Mouse (Mus musculus) liver, embryonic 11.5 days (tissue): ENCODE data around the gene Kcnab3. TPM values are rescaled to one million over a fixed set of nuclear protein-coding genes. Genes with fewer than 3 reads are reported as not detected.

Experiments
- ATAC-seq: fragments of 200-750 bp; cut with Nextera tagmentation; replicated peaks from 2 replicates; pipeline ENCODE4 v1.8.0; 2017; ENCODE audit warnings: moderate number of reproducible peaks, mild to moderate bottlenecking, moderate TSS enrichment, moderate library complexity; ENCODE audit not compliant: low FRiP score
- DNase-seq: peaks from one replicate; pipeline ENCODE4 v3.0.0-alpha.2; 2017; ENCODE audit warnings: low spot score
- H3K27ac ChIP-seq: fragments of 300-500 bp; sonication (generic); 2 replicates; pipeline ENCODE4 v1.5.1; 2014; ENCODE audit warnings: mild to moderate bottlenecking, low read depth, low read length, control low read depth
- H3K27me3 ChIP-seq: fragments of 300-500 bp; sonication (generic); replicated peaks from 2 replicates; pipeline ENCODE4 v1.6.1; 2014; ENCODE audit warnings: low read length, mixed read lengths; ENCODE audit not compliant: control insufficient read depth, insufficient read depth
- H3K36me3 ChIP-seq: fragments of 300-500 bp; sonication (generic); 2 replicates; pipeline ENCODE4 v1.6.1; 2014; ENCODE audit warnings: mild to moderate bottlenecking, low read length, moderate library complexity, mixed read lengths; ENCODE audit not compliant: control insufficient read depth, insufficient read depth
- H3K4me1 ChIP-seq: fragments of 300-500 bp; sonication (generic); replicated peaks from 2 replicates; pipeline ENCODE4 v1.6.1; 2014; ENCODE audit warnings: low read length, mixed read lengths; ENCODE audit not compliant: control insufficient read depth, insufficient read depth
- H3K4me2 ChIP-seq: fragments of 300-500 bp; sonication (generic); 2 replicates; pipeline ENCODE4 v1.6.1; 2014; ENCODE audit warnings: mild to moderate bottlenecking, control low read depth, moderate library complexity
- H3K4me3 ChIP-seq: fragments of 300-500 bp; sonication (generic); 2 replicates; pipeline ENCODE4 v1.5.1; 2014; ENCODE audit warnings: low read depth, low read length, control low read depth
- H3K9ac ChIP-seq: fragments of 300-500 bp; sonication (generic); 2 replicates; pipeline ENCODE4 v1.6.1; 2014; ENCODE audit warnings: low read depth, low read length, control low read depth
- H3K9me3 ChIP-seq: fragments of 300-500 bp; sonication (generic); 2 replicates; pipeline ENCODE4 v1.6.1; 2016; ENCODE audit warnings: low read length, inconsistent platforms, mixed read lengths; ENCODE audit not compliant: control insufficient read depth
- WGBS: fragments of 180-500 bp; shearing (Covaris S2); extraction: QIAGEN DNeasy Blood & Tissue Kit; methylation state at CpG from one replicate; pipeline ENCODE4 v1.1.7; 2014; 5-methylcytosine and 5-hydroxymethylcytosine counted together
- polyA plus RNA-seq: library from polyadenylated mRNA; unstranded; fragments of >200 nt; fragmentation: Nextera tagmentation; extraction: Ambion mirVana; gene quantifications from 2 replicates; pipeline ENCODE4 v1.2.1, GENCODE M21; 2014

The Kcnab3 gene
- 0.42 and 0.52 TPM in 2 replicates for polyA plus RNA-seq

GRCm38 (mm10) chr11:69325628-69326407, at the start of gene Kcnab3:
TSS of gene Kcnab3 (plus strand) at chr11:69326258.
- peak; percentile 64 for ATAC-seq
- H3K4me1 ChIP-seq, result peaks cover 39% of the 10 kb centered on the region

DNA sequence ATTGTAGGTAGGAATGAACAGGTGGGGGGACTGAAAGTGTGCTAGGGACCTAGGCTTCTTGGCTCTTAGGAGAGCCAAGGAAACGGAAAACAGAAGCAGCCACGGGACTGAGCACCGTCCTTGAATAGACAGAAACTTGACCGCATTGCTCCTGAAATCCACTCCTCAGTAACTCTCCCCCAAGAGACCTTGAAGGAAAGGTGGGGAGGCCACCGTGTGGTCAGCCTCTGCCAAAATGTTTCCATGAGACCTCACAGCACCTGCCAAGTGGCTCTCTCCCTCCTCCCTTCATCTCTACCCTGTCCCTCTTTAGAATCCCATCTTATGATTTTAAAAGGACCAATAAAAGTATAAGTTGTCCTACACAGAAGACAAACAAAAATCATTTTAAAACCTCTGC, 48.8 kb upstream of the Kcnab3 start:
- ATAC-seq (no peak), DNase-seq (no peak)
- H3K4me1 ChIP-seq, result no peaks in the 10 kb centered on the region
- H3K9me3 ChIP-seq, result no peaks in the 10 kb centered on the region
- H3K27me3 ChIP-seq, result no peaks in the 10 kb centered on the region
- WGBS, result 59% methylated on average over 5 of the region's 5 CpGs
- H3K36me3 ChIP-seq, result no peaks in the 10 kb centered on the region
- H3K9ac ChIP-seq, result no peak overlapping the region
- H3K27ac ChIP-seq, result no peak overlapping the region
- H3K4me3 ChIP-seq, result no peak overlapping the region
- no peak overlapping the region for H3K4me2 ChIP-seq

More at GRCm38 (mm10) chr11:69325628-69326407, at the start of gene Kcnab3:
- peaks cover 42% of the 10 kb centered on the region for H3K27me3 ChIP-seq
- H3K4me3 ChIP-seq, result peak within 1 kb of the TSS; percentile 64
- no peaks in the 10 kb centered on the region for H3K36me3 ChIP-seq
- peak within 1 kb of the TSS; percentile 64 for H3K9ac ChIP-seq
- no peaks in the 10 kb centered on the region for H3K9me3 ChIP-seq
- peak within 1 kb of the TSS; percentile 100 for H3K4me2 ChIP-seq
- peak within 1 kb of the TSS; percentile 19; the same call in 1 of the 2 replicates for H3K27ac ChIP-seq
- peak; percentile 82 for DNase-seq
- WGBS, result 10% methylated on average over 26 of the region's 26 CpGs

DNA sequence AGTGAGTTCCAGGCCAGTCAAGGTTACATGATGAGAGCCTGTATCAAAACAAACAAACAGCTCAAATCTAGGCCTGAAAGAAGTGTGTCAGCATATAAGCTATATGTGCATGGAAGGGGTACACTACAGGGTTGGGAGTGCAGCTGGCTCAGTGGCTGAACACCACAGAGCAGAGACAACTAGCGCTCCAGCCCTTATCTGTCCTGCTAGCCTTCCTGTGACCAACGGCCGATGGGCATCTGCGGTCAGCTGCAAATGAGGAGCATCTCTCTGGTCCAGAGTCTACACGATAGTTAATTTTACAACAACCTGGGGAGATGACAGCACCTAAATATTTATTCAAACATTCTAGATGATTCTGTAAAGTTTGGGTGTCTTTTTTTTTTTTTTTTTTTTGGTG, 34.9 kb upstream of the Kcnab3 start:
- peaks cover 4% of the 10 kb centered on the region for H3K4me1 ChIP-seq
- 58% methylated on average over 5 of the region's 5 CpGs for WGBS
- DNase-seq (no peak), ATAC-seq (no peak)
- H3K9ac ChIP-seq, result no peak overlapping the region
- no peak overlapping the region for H3K4me3 ChIP-seq
- H3K27ac ChIP-seq, result no peak overlapping the region
- no peak overlapping the region for H3K4me2 ChIP-seq
- no peaks in the 10 kb centered on the region for H3K27me3 ChIP-seq
- no peaks in the 10 kb centered on the region for H3K9me3 ChIP-seq
- no peaks in the 10 kb centered on the region for H3K36me3 ChIP-seq

GRCm38 (mm10) chr11:69295286-69295685, 30.8 kb upstream of the Kcnab3 start:
- 79% methylated on average over 3 of the region's 3 CpGs for WGBS
- Histone ChIP-seq H3K4me1 (peaks cover 4% of the 10 kb centered on the region), H3K27me3 (no peaks in the 10 kb centered on the region), H3K9ac (no peak overlapping the region), H3K36me3 (no peaks in the 10 kb centered on the region), H3K4me3 (no peak overlapping the region), H3K9me3 (no peaks in the 10 kb centered on the region), H3K27ac (no peak overlapping the region), H3K4me2 (no peak overlapping the region)
- DNase-seq (no peak), ATAC-seq (no peak)

GRCm38 (mm10) chr11:69297799-69298198, 28.3 kb upstream of the Kcnab3 start:
- Histone ChIP-seq H3K4me2 (no peak overlapping the region), H3K36me3 (0 out of 2 replicates have a peak, but pooled peaks cover 2% of the 10 kb centered on the region), H3K9me3 (no peaks in the 10 kb centered on the region), H3K9ac (no peak overlapping the region), H3K27ac (no peak overlapping the region), H3K4me3 (no peak overlapping the region), H3K27me3 (no peaks in the 10 kb centered on the region), H3K4me1 (peaks cover 4% of the 10 kb centered on the region; the same call in 1 of the 2 replicates)
- no peak for ATAC-seq
- no peak for DNase-seq
- WGBS, result 76% methylated on average over 2 of the region's 2 CpGs

- 79% methylated on average over 7 of the region's 7 CpGs for WGBS
- H3K27ac ChIP-seq, result no peak overlapping the region
- no peaks in the 10 kb centered on the region for H3K27me3 ChIP-seq
- H3K4me3 ChIP-seq, result no peak overlapping the region
- ATAC-seq (no peak), DNase-seq (no peak)
- H3K36me3 ChIP-seq, result peaks cover 4% of the 10 kb centered on the region; the same call in 1 of the 2 replicates
- H3K9me3 ChIP-seq, result no peaks in the 10 kb centered on the region
- no peak overlapping the region for H3K9ac ChIP-seq
- H3K4me1 ChIP-seq, result peaks cover 4% of the 10 kb centered on the region; the same call in 1 of the 2 replicates
- H3K4me2 ChIP-seq, result no peak overlapping the region
Observed at GRCm38 (mm10) chr11:69298231-69298630, 27.8 kb upstream of the Kcnab3 start.

- Histone ChIP-seq H3K27ac (no peak overlapping the region), H3K36me3 (peaks cover 7% of the 10 kb centered on the region; the same call in 1 of the 2 replicates), H3K9me3 (no peaks in the 10 kb centered on the region), H3K27me3 (no peaks in the 10 kb centered on the region), H3K9ac (no peak overlapping the region), H3K4me2 (no peak overlapping the region), H3K4me1 (0 out of 2 replicates have a peak, but pooled peaks cover 3% of the 10 kb centered on the region), H3K4me3 (no peak overlapping the region)
- DNase-seq, result no peak
- no peak for ATAC-seq
- 87% methylated on average over 7 of the region's 7 CpGs for WGBS
Observed at GRCm38 (mm10) chr11:69302817-69303216, 23.2 kb upstream of the Kcnab3 start.

- no peak overlapping the region for H3K4me2 ChIP-seq
- ATAC-seq (no peak), DNase-seq (no peak)
- H3K27ac ChIP-seq, result no peak overlapping the region
- H3K27me3 ChIP-seq, result no peaks in the 10 kb centered on the region
- H3K9me3 ChIP-seq, result no peaks in the 10 kb centered on the region
- no peak overlapping the region for H3K4me3 ChIP-seq
- H3K36me3 ChIP-seq, result peaks cover 16% of the 10 kb centered on the region; the same call in 1 of the 2 replicates
- H3K4me1 ChIP-seq, result 0 out of 2 replicates have a peak, but pooled peaks cover 3% of the 10 kb centered on the region
- H3K9ac ChIP-seq, result no peak overlapping the region
- 89% methylated on average over 9 of the region's 9 CpGs for WGBS
Observed at GRCm38 (mm10) chr11:69305291-69305690, 20.8 kb upstream of the Kcnab3 start.

- H3K4me1 ChIP-seq, result 0 out of 2 replicates have a peak, but pooled peaks cover 3% of the 10 kb centered on the region
- peaks cover 16% of the 10 kb centered on the region; the same call in 1 of the 2 replicates for H3K36me3 ChIP-seq
- no peak overlapping the region for H3K27ac ChIP-seq
- no peaks in the 10 kb centered on the region for H3K9me3 ChIP-seq
- ATAC-seq (no peak), DNase-seq (no peak)
- no peak overlapping the region for H3K9ac ChIP-seq
- no peak overlapping the region for H3K4me3 ChIP-seq
- 78% methylated on average over 2 of the region's 2 CpGs for WGBS
- no peaks in the 10 kb centered on the region for H3K27me3 ChIP-seq
- H3K4me2 ChIP-seq, result no peak overlapping the region
Observed at GRCm38 (mm10) chr11:69306039-69306438, 20.0 kb upstream of the Kcnab3 start.
